Mouse (Mus musculus) ES-E14 (cell line): ENCODE measurements at regions not wholly inside any gene's neighbourhood (a gene's known extent, or its start where the extent isn't known, plus 50 kb on each side); places are given as distances from the start of the nearest gene placed in this dataset.

ENCODE experiments used
- DNase-seq: peaks from one replicate; pipeline ENCODE4 v3.0.0-alpha.2; 2013; ENCODE audit warnings: low read depth, low spot score
- H3K27ac ChIP-seq: 2 replicates; pipeline ENCODE4 v1.5.1; 2012; ENCODE audit warnings: low read depth, mild to moderate bottlenecking, low read length, moderate library complexity, mixed read lengths; ENCODE audit not compliant: poor library complexity, insufficient read depth, severe bottlenecking
- H3K36me3 ChIP-seq: 2 replicates; pipeline ENCODE4 v1.6.1; 2012; ENCODE audit warnings: mild to moderate bottlenecking, low read length, moderate library complexity, mixed read lengths; ENCODE audit not compliant: control insufficient read depth, poor library complexity, insufficient read depth, severe bottlenecking
- H3K4me1 ChIP-seq, 2 experiments: fragments of 150-350 bp in 1 of 2; sonication (generic) in 1 of 2; 2 replicates each; pipeline ENCODE4 v1.6.1; 2012; ENCODE audit warnings: low read length in 2 of 2, mild to moderate bottlenecking in 1 of 2, mixed read lengths in 1 of 2; ENCODE audit not compliant: control insufficient read depth in 2 of 2, insufficient read depth in 2 of 2, poor library complexity in 1 of 2
- H3K4me3 ChIP-seq, 2 experiments: fragments of 150-350 bp in 1 of 2; sonication (generic) in 1 of 2; 2 replicates each; pipeline ENCODE4 v1.5.1; 2012; ENCODE audit warnings: low read length in 2 of 2, low read depth in 1 of 2, mild to moderate bottlenecking in 1 of 2, mixed read lengths in 1 of 2; ENCODE audit not compliant: insufficient read depth in 1 of 2, poor library complexity in 1 of 2, severe bottlenecking in 1 of 2
- H3K9ac ChIP-seq: 2 replicates; pipeline ENCODE4 v1.6.1; 2012; ENCODE audit warnings: low read depth, mild to moderate bottlenecking, low read length, mixed read lengths; ENCODE audit not compliant: poor library complexity, insufficient read depth, severe bottlenecking
- H3K9me3 ChIP-seq: fragments of 150-350 bp; sonication (generic); 2 replicates; pipeline ENCODE4 v1.6.1; 2012; ENCODE audit warnings: low read depth, mild to moderate bottlenecking, low read length; ENCODE audit not compliant: control insufficient read depth, insufficient read depth
- CHD2 ChIP-seq: IDR thresholded peaks from 2 replicates; pipeline ENCODE4 v1.6.1; 2014; ENCODE audit warnings: mild to moderate bottlenecking, low read depth, low read length, inconsistent platforms
- HCFC1 ChIP-seq: IDR thresholded peaks from 2 replicates; pipeline ENCODE4 v1.6.1; 2012; ENCODE audit warnings: low read length, inconsistent platforms, borderline replicate concordance; ENCODE audit not compliant: insufficient read depth
- MAFK ChIP-seq: IDR thresholded peaks from 2 replicates; pipeline ENCODE4 v1.6.1; 2014; ENCODE audit warnings: mild to moderate bottlenecking, low read depth, low read length, inconsistent platforms; ENCODE audit not compliant: insufficient read depth
- ZC3H11A ChIP-seq: IDR thresholded peaks from 2 replicates; pipeline ENCODE4 v1.6.1; 2012; ENCODE audit warnings: low read depth, mild to moderate bottlenecking, inconsistent platforms, low read length, borderline replicate concordance
- ZNF384 ChIP-seq: IDR thresholded peaks from 2 replicates; pipeline ENCODE4 v1.6.1; 2012; ENCODE audit warnings: low read depth, low read length, inconsistent platforms
- in situ Hi-C, 2 experiments: fragments of 600-800 bp; cut with MboI; formaldehyde crosslinking; loops; one replicate each; pipeline ENCODE4 v1.15.1; 2025; ENCODE audit warnings: low sequenced_read_pairs in 2 of 2, inconsistent platforms in 1 of 2; ENCODE audit not compliant: unreplicated experiment in 2 of 2

DNA sequence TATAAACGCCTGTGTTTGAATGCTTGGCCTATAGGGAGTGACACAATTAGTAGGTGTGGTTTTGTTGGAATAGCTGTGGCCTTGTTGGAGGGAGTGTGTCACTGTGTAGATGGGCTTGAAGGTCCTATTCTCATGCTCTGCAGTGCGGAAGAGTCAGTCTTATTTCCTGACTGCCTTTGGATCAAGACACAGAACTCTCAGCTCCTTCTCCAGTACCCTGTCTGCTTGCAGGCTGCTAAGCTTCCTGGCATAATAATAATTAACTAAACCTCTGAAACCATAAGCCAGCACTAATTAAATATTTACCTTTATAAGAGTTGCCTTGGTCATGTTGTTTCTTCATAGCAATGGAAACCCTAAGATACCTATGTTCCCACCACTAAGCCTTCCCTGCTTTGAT is 409.8 kb upstream of the Sall1 start:
- no peak for DNase-seq
- no peak overlapping the region for H3K4me3 ChIP-seq
- no peaks in the 10 kb centered on the region for H3K9me3 ChIP-seq
- TF ChIP-seq MAFK (no peak), ZC3H11A (no peak), HCFC1 (no peak), ZNF384 (no peak), CHD2 (no peak)
- in situ Hi-C loops: no loop called here
- no peak overlapping the region for H3K9ac ChIP-seq
- H3K36me3 ChIP-seq: no peaks in the 10 kb centered on the region
- no peaks in the 10 kb centered on the region for H3K4me1 ChIP-seq
- H3K27ac ChIP-seq: no peak overlapping the region

GRCm38 (mm10) chr8:89444466-89444865 is 400.5 kb upstream of the Sall1 start:
- TF ChIP-seq CHD2 (no peak), MAFK (no peak), ZNF384 (no peak), ZC3H11A (no peak), HCFC1 (no peak)
- Histone ChIP-seq H3K9ac (no peak overlapping the region), H3K9me3 (no peaks in the 10 kb centered on the region), H3K4me3 (no peak overlapping the region), H3K4me1 (no peaks in the 10 kb centered on the region), H3K27ac (no peak overlapping the region), H3K36me3 (no peaks in the 10 kb centered on the region)
- in situ Hi-C loops: no loop called here
- DNase-seq: no peak

DNA sequence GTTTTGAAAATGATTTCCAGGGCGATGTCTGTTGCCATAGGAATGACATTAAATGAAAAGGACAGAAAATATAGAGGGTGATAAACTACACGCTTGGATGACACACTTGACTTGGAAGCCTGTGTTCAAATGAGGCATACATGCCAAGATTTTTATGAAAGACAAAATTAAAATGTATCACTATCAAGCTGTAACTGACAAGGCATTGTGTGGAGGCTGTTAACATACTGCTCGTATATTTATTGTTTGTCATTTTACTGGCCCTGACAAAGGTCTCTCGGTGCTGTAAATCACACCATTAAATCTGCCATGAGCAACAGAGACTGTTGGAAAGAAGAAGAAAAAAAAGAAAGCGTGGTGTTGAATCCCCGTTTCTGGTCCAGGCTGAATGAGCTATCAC is 395.3 kb upstream of the Sall1 start:
- DNase-seq: no peak
- H3K4me1 ChIP-seq: no peaks in the 10 kb centered on the region
- in situ Hi-C loops: no loop called here
- H3K9me3 ChIP-seq: no peaks in the 10 kb centered on the region
- TF ChIP-seq HCFC1: no peak
- H3K36me3 ChIP-seq: no peaks in the 10 kb centered on the region
- no peak overlapping the region for H3K27ac ChIP-seq
- no peak overlapping the region for H3K4me3 ChIP-seq
- no peak overlapping the region for H3K9ac ChIP-seq

DNA sequence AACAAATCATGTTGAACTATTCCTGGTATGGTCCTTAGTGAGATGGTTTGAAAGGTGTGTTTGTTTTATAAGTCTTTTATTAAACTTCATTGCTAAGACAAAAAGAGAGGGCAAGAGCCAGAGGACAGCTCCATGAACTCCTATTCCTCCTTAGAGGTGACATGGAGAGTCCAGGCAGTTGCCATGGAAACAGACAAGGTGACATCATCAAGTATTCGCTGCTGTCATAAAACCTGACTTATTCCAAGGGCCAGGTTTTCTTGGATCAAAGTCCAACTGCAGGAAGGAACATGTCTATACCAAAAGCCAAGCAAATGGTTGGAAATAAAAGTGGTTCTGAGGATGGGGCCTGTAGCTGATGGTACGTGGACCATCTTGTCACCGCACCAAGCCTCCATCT is 383.0 kb upstream of the Sall1 start:
- in situ Hi-C loops: no loop called here
- TF ChIP-seq CHD2 (no peak), ZC3H11A (no peak), MAFK (no peak), HCFC1 (no peak), ZNF384 (no peak)

GRCm38 (mm10) chr8:89415287-89415686 is 371.3 kb upstream of the Sall1 start:
- no peak overlapping the region for H3K4me3 ChIP-seq
- H3K9ac ChIP-seq: no peak overlapping the region
- in situ Hi-C loops: no loop called here
- no peak for TF ChIP-seq MAFK
- TF ChIP-seq CHD2: no peak
- no peak for TF ChIP-seq ZNF384
- no peak for TF ChIP-seq ZC3H11A
- TF ChIP-seq HCFC1: no peak
- no peaks in the 10 kb centered on the region for H3K9me3 ChIP-seq
- no peaks in the 10 kb centered on the region for H3K4me1 ChIP-seq
- H3K27ac ChIP-seq: no peak overlapping the region
- H3K36me3 ChIP-seq: no peaks in the 10 kb centered on the region
- no peak for DNase-seq

More for the DNA sequence above, 383.0 kb upstream of the Sall1 start:
- H3K4me1 ChIP-seq: no peaks in the 10 kb centered on the region
- no peak overlapping the region for H3K27ac ChIP-seq
- H3K9me3 ChIP-seq: no peaks in the 10 kb centered on the region
- DNase-seq: no peak
- no peak overlapping the region for H3K4me3 ChIP-seq
- H3K9ac ChIP-seq: no peak overlapping the region
- no peaks in the 10 kb centered on the region for H3K36me3 ChIP-seq
